Mouse (Mus musculus): ENCODE data around the gene Eef2k. TPM values are rescaled to one million over a fixed set of nuclear protein-coding genes. Genes with fewer than 3 reads are reported as not detected.
"Not testable (repeated sequence)": the region's sequence is repeated elsewhere in the genome, so short reads cannot be mapped to it uniquely, and the experiment has no call there.

Gene Eef2k
- polyA plus RNA-seq, 1 experiment from 2014 or later, result 21.8 TPM

- TF ChIP-seq CTCF (IDR thresholded peaks at IDR 0.05), result no peak
- POLR2A ChIA-PET, result no interaction called here
- no peak for DNase-seq (ENCODE audit: low read depth, low spot score)
- no peaks in the 10 kb centered on the region for H3K27me3 ChIP-seq
- CTCF ChIA-PET, result interaction anchor here (0.6 to 1.0 kb wide), 2 partner anchors 8 to 66 kb away, joined by 3 read pairs; no protein-coding TSS in a partner anchor
- in situ Hi-C loops (cut with MboI; ENCODE audit: low pct_unique_long_range_greater_than_20kb), result no loop called here
- ATAC-seq, result no peak
Observed at GRCm38 (mm10) chr7:120901701-120902100, 59.1 kb downstream of the Eef2k start.

DNA sequence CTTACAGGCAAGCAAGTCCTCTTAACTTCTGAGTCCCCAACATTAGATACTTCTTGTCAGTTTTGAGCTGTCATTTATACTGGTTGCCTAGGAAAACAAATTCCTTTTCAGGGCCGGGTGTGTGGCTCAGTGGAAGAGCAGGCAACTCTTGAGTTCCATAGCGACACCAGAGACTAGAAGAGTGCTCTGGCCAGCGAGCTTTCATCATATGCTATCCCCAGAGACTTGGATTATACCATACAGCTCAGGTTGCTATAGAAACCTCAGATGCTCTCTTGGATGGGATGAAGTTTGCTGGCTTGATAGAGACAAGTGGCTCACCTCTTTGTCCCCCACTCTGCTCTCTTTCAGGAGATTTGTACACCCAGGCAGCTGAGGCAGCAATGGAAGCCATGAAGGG, 60.3 kb downstream of the Eef2k start:
- ChIA-PET POLR2A (no interaction called here), CTCF (interaction anchor here (0.9 kb wide), 1 partner anchor 35 kb away, joined by 3 read pairs; no protein-coding TSS in a partner anchor)
- TF ChIP-seq CTCF (IDR thresholded peaks at IDR 0.05), result no peak
- no peaks in the 10 kb centered on the region for H3K27me3 ChIP-seq
- no peak for ATAC-seq
- DNase-seq (ENCODE audit: low read depth, low spot score), result no peak
- in situ Hi-C loops (cut with MboI; ENCODE audit: low pct_unique_long_range_greater_than_20kb), result no loop called here

- ATAC-seq; POLR2A ChIA-PET; DNase-seq (ENCODE audit: low read depth, low spot score); H3K27me3 ChIP-seq: not testable (repeated sequence)
- CTCF ChIA-PET, result interaction anchor here (0.9 kb wide), 1 partner anchor 43 kb away, joined by 3 read pairs; no protein-coding TSS in a partner anchor
- in situ Hi-C loops (cut with MboI; ENCODE audit: low pct_unique_long_range_greater_than_20kb), result loop anchor here (5.0 to 10.0 kb wide), 4 partner anchors 68 to 275 kb away; partner anchors contain the start of genes Eef2k, Mosmo, Pdzd9 and Uqcrc2
- TF ChIP-seq CTCF (IDR thresholded peaks at IDR 0.05), result peak; percentile 17
Observed at GRCm38 (mm10) chr7:120910172-120910571, 67.5 kb downstream of the Eef2k start.

DNA sequence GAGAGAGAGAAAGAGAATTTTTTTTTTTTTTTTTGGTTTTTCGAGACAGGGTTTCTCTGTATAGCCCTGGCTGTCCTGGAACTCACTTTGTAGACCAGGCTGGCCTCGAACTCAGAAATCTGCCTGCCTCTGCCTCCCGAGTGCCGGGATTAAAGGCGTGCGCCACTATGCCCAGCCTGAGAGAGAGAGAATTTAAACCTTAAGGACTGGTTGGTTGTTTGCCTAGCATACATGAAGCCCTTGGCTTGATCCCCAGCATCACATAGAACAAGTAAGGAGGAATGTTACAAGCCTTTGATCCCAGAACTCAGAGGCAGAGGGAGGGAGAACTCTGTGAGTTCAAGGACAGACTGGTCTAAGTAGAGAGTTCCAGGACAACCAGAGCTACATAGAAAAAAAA, 68.6 kb downstream of the Eef2k start:
- not testable (repeated sequence) for ATAC-seq; DNase-seq (ENCODE audit: low read depth, low spot score); H3K27me3 ChIP-seq
- in situ Hi-C loops (cut with MboI; ENCODE audit: low pct_unique_long_range_greater_than_20kb), result loop anchor here (5.0 to 10.0 kb wide), 4 partner anchors 69 to 276 kb away; partner anchors contain the start of genes Eef2k, Mosmo, Pdzd9 and Uqcrc2
- CTCF ChIA-PET, result interaction anchor here (1.9 kb wide), 1 partner anchor 75 kb away, joined by 4 read pairs; no protein-coding TSS in a partner anchor
- POLR2A ChIA-PET, result interaction anchor here (0.7 kb wide), 1 partner anchor 14 kb away, joined by 3 read pairs; no protein-coding TSS in a partner anchor

- in situ Hi-C loops (cut with MboI; ENCODE audit: low pct_unique_long_range_greater_than_20kb), result loop anchor here (5.0 to 10.0 kb wide), 4 partner anchors 71 to 279 kb away; partner anchors contain the start of genes Eef2k, Mosmo, Pdzd9 and Uqcrc2
- CTCF ChIA-PET, result interaction anchor here (1.1 to 1.8 kb wide), 3 partner anchors 16 to 78 kb away, joined by 3 to 6 read pairs (median 3); no protein-coding TSS in a partner anchor
Observed at GRCm38 (mm10) chr7:120913332-120913731, 70.7 kb downstream of the Eef2k start.

DNA sequence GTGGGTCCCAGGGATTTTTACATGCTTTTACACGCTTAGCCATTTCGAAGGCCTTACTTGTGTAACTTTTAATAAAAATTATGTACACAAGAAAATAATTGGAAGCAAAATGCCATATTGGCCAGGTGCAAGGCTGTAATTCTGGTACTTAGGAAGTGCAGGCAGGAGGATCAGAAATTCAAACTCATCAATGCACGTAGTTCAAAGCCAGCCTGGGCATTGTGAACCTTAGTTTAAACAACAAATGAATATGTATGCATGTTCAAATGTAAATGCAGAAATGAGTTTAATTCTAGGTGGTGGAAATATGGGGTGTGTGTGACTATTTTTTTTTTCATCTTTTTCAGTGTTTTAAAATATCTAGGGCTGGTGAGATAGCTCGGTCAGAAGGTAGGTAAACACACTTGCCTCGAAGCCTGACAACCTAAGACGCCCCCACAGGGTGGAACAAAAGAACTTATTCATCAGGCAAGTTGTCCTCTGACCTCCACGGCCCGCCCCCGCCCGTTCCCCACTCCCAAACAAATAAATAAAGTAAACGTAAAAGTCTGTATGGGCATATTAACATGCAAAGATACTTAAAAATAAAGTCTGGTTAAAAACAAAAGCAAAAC, 73.7 kb downstream of the Eef2k start:
- ATAC-seq (no peak), DNase-seq (ENCODE audit: low read depth, low spot score) (no peak)
- POLR2A ChIA-PET, result interaction anchor here (0.9 to 2.0 kb wide), 2 partner anchors 73 to 81 kb away, joined by 3 to 13 read pairs; partner anchors contain the start of gene Eef2k
- CTCF ChIA-PET, result interaction anchor here (0.7 to 2.1 kb wide), 9 partner anchors 10 to 283 kb away, joined by 3 to 25 read pairs (median 3); no protein-coding TSS in a partner anchor
- no peak for TF ChIP-seq CTCF (IDR thresholded peaks at IDR 0.05)
- no peaks in the 10 kb centered on the region for H3K27me3 ChIP-seq
- in situ Hi-C loops (cut with MboI; ENCODE audit: low pct_unique_long_range_greater_than_20kb), result loop anchor here (10.0 kb wide), 3 partner anchors 162 to 282 kb away; partner anchors contain the start of genes Mosmo, Pdzd9 and Uqcrc2

More at GRCm38 (mm10) chr7:120913332-120913731, 70.7 kb downstream of the Eef2k start:
- TF ChIP-seq CTCF (IDR thresholded peaks at IDR 0.05), result peak; percentile 66
- POLR2A ChIA-PET, result interaction anchor here (0.7 kb wide), 1 partner anchor 49 kb away, joined by 3 read pairs; no protein-coding TSS in a partner anchor
- ATAC-seq, result no peak
- no peak for DNase-seq (ENCODE audit: low read depth, low spot score)
- no peaks in the 10 kb centered on the region for H3K27me3 ChIP-seq

- H3K27me3 ChIP-seq, result no peaks in the 10 kb centered on the region
- ChIA-PET CTCF (interaction anchor here (0.7 to 2.1 kb wide), 13 partner anchors 11 to 284 kb away, joined by 3 to 25 read pairs (median 3); no protein-coding TSS in a partner anchor), POLR2A (interaction anchor here (0.9 to 2.0 kb wide), 2 partner anchors 74 to 82 kb away, joined by 3 to 13 read pairs; partner anchors contain the start of gene Eef2k)
- DNase-seq (ENCODE audit: low read depth, low spot score) (no peak), ATAC-seq (no peak)
- in situ Hi-C loops (cut with MboI; ENCODE audit: low pct_unique_long_range_greater_than_20kb), result loop anchor here (10.0 kb wide), 3 partner anchors 162 to 282 kb away; partner anchors contain the start of genes Mosmo, Pdzd9 and Uqcrc2
- TF ChIP-seq CTCF (IDR thresholded peaks at IDR 0.05), result no peak
Observed at GRCm38 (mm10) chr7:120917279-120917591, 74.6 kb downstream of the Eef2k start.

- CTCF ChIA-PET, result interaction anchor here (1.0 to 2.1 kb wide), 11 partner anchors 12 to 285 kb away, joined by 3 to 25 read pairs (median 4); no protein-coding TSS in a partner anchor
- in situ Hi-C loops (cut with MboI; ENCODE audit: low pct_unique_long_range_greater_than_20kb), result loop anchor here (10.0 kb wide), 3 partner anchors 163 to 283 kb away; partner anchors contain the start of genes Mosmo, Pdzd9 and Uqcrc2
- DNase-seq (ENCODE audit: low read depth, low spot score) (peak; percentile 75), ATAC-seq (peak; percentile 97)
- TF ChIP-seq CTCF (IDR thresholded peaks at IDR 0.05), result peak; percentile 100
- no peaks in the 10 kb centered on the region for H3K27me3 ChIP-seq
- POLR2A ChIA-PET, result interaction anchor here (2.0 kb wide), 1 partner anchor 82 kb away, joined by 13 read pairs; no protein-coding TSS in a partner anchor
Observed at GRCm38 (mm10) chr7:120917592-120918461, 75.2 kb downstream of the Eef2k start, which contains the start of gene Polr3e. TSS of gene Polr3e (plus strand) at chr7:120917744.

GRCm38 (mm10) chr7:120918526-120918962, 75.9 kb downstream of the Eef2k start:
- peak; percentile 59 for DNase-seq (ENCODE audit: low read depth, low spot score)
- ATAC-seq, result peak; percentile 42
- in situ Hi-C loops (cut with MboI; ENCODE audit: low pct_unique_long_range_greater_than_20kb), result loop anchor here (10.0 kb wide), 3 partner anchors 164 to 284 kb away; partner anchors contain the start of genes Mosmo, Pdzd9 and Uqcrc2

More at GRCm38 (mm10) chr7:120918526-120918962, 75.9 kb downstream of the Eef2k start:
- POLR2A ChIA-PET, result no interaction called here
- CTCF ChIA-PET, result interaction anchor here (0.9 kb wide), 1 partner anchor 249 kb away, joined by 3 read pairs; no protein-coding TSS in a partner anchor
- no peak for TF ChIP-seq CTCF (IDR thresholded peaks at IDR 0.05)
- H3K27me3 ChIP-seq, result no peaks in the 10 kb centered on the region
